In the genomic region with DNA sequence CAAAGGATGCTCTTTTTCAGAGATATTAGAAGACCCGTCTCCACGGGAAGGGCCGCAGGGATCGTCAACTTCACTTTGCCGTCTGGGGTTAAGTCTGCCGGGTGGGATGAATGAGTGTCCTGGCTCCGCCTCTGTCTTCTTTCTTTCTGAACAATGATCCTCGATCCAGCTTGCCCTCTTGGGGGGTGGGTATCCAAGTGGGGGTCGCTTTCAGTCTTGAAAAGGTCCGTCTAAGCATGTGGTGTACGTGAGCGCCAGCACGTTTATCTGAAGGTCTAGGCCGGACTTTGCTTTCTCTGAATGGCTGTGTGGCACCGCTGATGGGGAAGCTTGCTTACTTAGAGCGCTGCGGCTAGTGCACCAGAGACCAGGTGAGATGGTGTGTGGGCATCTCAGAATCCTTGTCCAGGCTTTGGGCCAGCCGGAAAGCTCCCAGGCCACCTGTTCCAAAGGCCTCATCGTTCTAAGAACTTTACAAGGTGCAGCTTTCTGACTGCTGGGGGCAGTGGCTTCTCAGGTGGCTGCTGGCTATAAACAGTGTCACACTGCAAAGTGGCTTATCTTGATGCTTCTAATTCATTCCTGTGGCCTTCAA, we compare ENCODE assay signal across 9 mouse cellular contexts. TPM values are rescaled to one million over a fixed set of nuclear protein-coding genes. Genes with fewer than 3 reads are reported as not detected.
DNase-seq lines count a peak whose midpoint lies in the region; ATAC-seq and TF ChIP-seq lines count a peak whose summit lies in the region.
"Had no signal": no experiment of that assay in that cellular context is flagged by ENCODE, and none has a peak within 500 bp of the region (broad histone marks: within the 10 kb centered on the region; RNA-seq: fewer than 3 reads in every experiment).

No protein-coding gene starts in this region.

- H3K36me3 ChIP-seq in forebrain, embryonic 10.5 days (replicated peaks): peaks cover 11% of the 10 kb centered on the region; the same call in 1 of the 2 replicates
- no peaks in the 10 kb centered on the region for H3K36me3 ChIP-seq in intestine, embryonic 15.5 days
- no peaks in the 10 kb centered on the region for H3K36me3 ChIP-seq in neural tube, embryonic 15.5 days
- H3K36me3 ChIP-seq: liver, embryonic 13.5 days had no signal

- 23% methylated on average over 19 of the region's 19 CpGs for WGBS in forebrain, embryonic 10.5 days
- 54% methylated on average over 19 of the region's 19 CpGs for WGBS in intestine, embryonic 15.5 days
- WGBS in neural tube, embryonic 15.5 days: 16% methylated on average over 19 of the region's 19 CpGs

- peaks cover 83% of the 10 kb centered on the region for H3K4me1 ChIP-seq in forebrain, embryonic 10.5 days
- peaks cover 36% of the 10 kb centered on the region for H3K4me1 ChIP-seq in intestine, embryonic 15.5 days (replicated peaks)
- H3K4me1 ChIP-seq in neural tube, embryonic 15.5 days: peaks cover 58% of the 10 kb centered on the region

- H3K9ac ChIP-seq in intestine, embryonic 15.5 days: no peak overlapping the region
- H3K9ac ChIP-seq in neural tube, embryonic 15.5 days (replicated peaks): 0 out of 2 replicates have a peak overlapping the region, but pooled peaks have one; percentile 15
- H3K9ac ChIP-seq: liver, embryonic 13.5 days had no signal

- no peak for TF ChIP-seq CTCF in layer of hippocampus, adult 2 months (conservative IDR thresholded peaks at IDR 0.05)

- DNase-seq in layer of hippocampus, adult 2 months (ENCODE audit: low spot score in 2 of 2): no peak
- no peak for DNase-seq in layer of hippocampus, postnatal 25 days (ENCODE audit: extremely low spot score in 1 of 2, low spot score in 1 of 2)
- DNase-seq in forebrain, embryonic 10.5 days (ENCODE audit: extremely low spot score, low spot score): peak; percentile 59
- no peak for DNase-seq in kidney, postnatal 4 days
- DNase-seq in layer of hippocampus, adult 9-10 months (ENCODE audit: low spot score): no peak
- DNase-seq in right cerebral cortex, postnatal 36 days (ENCODE audit: low spot score in 2 of 2): no peak
- DNase-seq: liver, embryonic 13.5 days had no signal

- peak overlapping the region; percentile 87; the same call in 1 of the 2 replicates for H3K4me3 ChIP-seq in layer of hippocampus, adult 2 months
- H3K4me3 ChIP-seq in forebrain, embryonic 10.5 days: peak overlapping the region; percentile 96
- H3K4me3 ChIP-seq in intestine, embryonic 15.5 days (replicated peaks): no peak overlapping the region
- H3K4me3 ChIP-seq in neural tube, embryonic 15.5 days (replicated peaks): peak overlapping the region; percentile 86
- H3K4me3 ChIP-seq: liver, embryonic 13.5 days had no signal

- H3K4me2 ChIP-seq in intestine, embryonic 15.5 days (replicated peaks): peak overlapping the region; percentile 97
- peak overlapping the region; percentile 97 for H3K4me2 ChIP-seq in neural tube, embryonic 15.5 days

- H3K9me3 ChIP-seq in forebrain, embryonic 10.5 days: no peaks in the 10 kb centered on the region
- H3K9me3 ChIP-seq in intestine, embryonic 15.5 days: no peaks in the 10 kb centered on the region
- no peaks in the 10 kb centered on the region for H3K9me3 ChIP-seq in neural tube, embryonic 15.5 days (replicated peaks)
- H3K9me3 ChIP-seq: liver, embryonic 13.5 days had no signal

- peaks cover 25% of the 10 kb centered on the region for H3K27me3 ChIP-seq in forebrain, embryonic 10.5 days (ENCODE audit: poor library complexity, severe bottlenecking)
- no peaks in the 10 kb centered on the region for H3K27me3 ChIP-seq in intestine, embryonic 15.5 days (replicated peaks)
- no peaks in the 10 kb centered on the region for H3K27me3 ChIP-seq in neural tube, embryonic 15.5 days (replicated peaks)

- no peak overlapping the region; the same call in 1 of the 2 replicates for H3K27ac ChIP-seq in layer of hippocampus, adult 2 months
- H3K27ac ChIP-seq in forebrain, embryonic 10.5 days: peak overlapping the region; percentile 98
- H3K27ac ChIP-seq in intestine, embryonic 15.5 days: no peak overlapping the region
- H3K27ac ChIP-seq in neural tube, embryonic 15.5 days (replicated peaks): peak overlapping the region; percentile 6; the same call in 1 of the 2 replicates
- H3K27ac ChIP-seq: liver, embryonic 13.5 days had no signal

- no peak for ATAC-seq in intestine, embryonic 15.5 days
- ATAC-seq in neural tube, embryonic 15.5 days (ENCODE audit: low FRiP score): no peak

RNA-seq across cellular contexts. Expression of a gene that starts 2.8 kb away (rescaled TPM):
- total RNA-seq in layer of hippocampus, adult 2 months (2021): 100 to 1,000 TPM; 255 to 260 TPM
- 100 to 1,000 TPM; 223 to 246 TPM for total RNA-seq in layer of hippocampus, postnatal 25 days (2021)
- 24.7 and 27.4 TPM in 2 replicates for polyA plus RNA-seq in forebrain, embryonic 10.5 days (2016; fragmentation: Nextera tagmentation; extraction: Ambion mirVana)
- polyA plus RNA-seq in intestine, embryonic 15.5 days (2015; fragmentation: Nextera tagmentation; extraction: Ambion mirVana): 20.9 and 26.5 TPM in 2 replicates
- polyA plus RNA-seq in neural tube, embryonic 15.5 days (2015; fragmentation: Nextera tagmentation; extraction: Ambion mirVana): 50.9 and 52.9 TPM in 2 replicates

RNA-seq across cellular contexts. Expression of a gene that starts 23.1 kb away (rescaled TPM):
- 1 to 10 TPM; 9.5 to 9.9 TPM for total RNA-seq in layer of hippocampus, adult 2 months (2021)
- total RNA-seq in layer of hippocampus, postnatal 25 days (2021): 1 to 10 TPM; 7.4 to 8.6 TPM
- 156 and 164 TPM in 2 replicates for polyA plus RNA-seq in forebrain, embryonic 10.5 days (2016; fragmentation: Nextera tagmentation; extraction: Ambion mirVana)
- 140 and 150 TPM in 2 replicates for polyA plus RNA-seq in intestine, embryonic 15.5 days (2015; fragmentation: Nextera tagmentation; extraction: Ambion mirVana)
- 62.5 and 71.2 TPM in 2 replicates for polyA plus RNA-seq in neural tube, embryonic 15.5 days (2015; fragmentation: Nextera tagmentation; extraction: Ambion mirVana)

Comparison
In these comparisons a context has a peak if more than half of its experiments do, and no peak if none do; other contexts are left out.
1. H3K27ac ChIP-seq: peak in forebrain, embryonic 10.5 days (single experiment) and neural tube, embryonic 15.5 days (single experiment); none in layer of hippocampus, adult 2 months (single experiment) and intestine, embryonic 15.5 days (single experiment).